Comparison of ENCODE assay signal across 9 mouse cellular contexts in the genomic region with DNA sequence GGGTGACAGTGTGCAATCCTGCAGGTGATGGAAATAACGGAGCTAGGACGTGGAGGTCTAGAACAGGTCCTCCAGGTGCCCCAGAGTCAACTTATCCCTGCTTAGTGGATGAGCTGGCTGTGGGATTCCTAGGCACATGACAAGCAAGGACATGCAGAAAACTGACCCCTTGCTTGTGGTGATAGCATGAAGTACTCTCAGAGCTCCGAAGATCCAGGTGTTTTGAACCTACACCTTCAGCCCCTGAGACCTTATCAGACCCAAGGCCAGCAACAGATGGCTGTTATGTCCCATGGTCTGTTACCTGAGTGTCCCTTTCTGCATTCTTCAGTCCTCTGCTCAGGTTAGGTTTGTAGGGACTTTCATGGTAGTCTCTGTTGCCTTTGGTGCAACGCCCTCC. TPM values are rescaled to one million over a fixed set of nuclear protein-coding genes. Genes with fewer than 3 reads are reported as not detected.
A peak's percentile ranks its signal among the peaks of the same experiment; 100 is the strongest.
DNase-seq lines count a peak whose midpoint lies in the region; ATAC-seq and TF ChIP-seq lines count a peak whose summit lies in the region.
"Had no signal": no experiment of that assay in that cellular context is flagged by ENCODE, and none has a peak within 500 bp of the region (broad histone marks: within the 10 kb centered on the region; RNA-seq: fewer than 3 reads in every experiment).

No protein-coding gene starts in this region.

- no peak for TF ChIP-seq POLR2A in brain, embryonic 14.5 days (IDR thresholded peaks at IDR 0.05; ENCODE audit: borderline replicate concordance, extremely low read depth, insufficient read depth, insufficient read length, poor library complexity, severe bottlenecking)

- no peaks in the 10 kb centered on the region for H3K36me3 ChIP-seq in heart, embryonic 15.5 days
- H3K36me3 ChIP-seq in hindbrain, embryonic 16.5 days (ENCODE audit: control insufficient read depth, insufficient read depth, low read length) = no peaks in the 10 kb centered on the region
- no peaks in the 10 kb centered on the region for H3K36me3 ChIP-seq in midbrain, embryonic 16.5 days (ENCODE audit: control insufficient read depth, insufficient read depth, low read length)

- peak overlapping the region; percentile 99 for H3K4me2 ChIP-seq in heart, embryonic 15.5 days
- H3K4me2 ChIP-seq in hindbrain, embryonic 16.5 days (ENCODE audit: low read length) = peak overlapping the region; percentile 93
- peak overlapping the region; percentile 92 for H3K4me2 ChIP-seq in midbrain, embryonic 16.5 days (ENCODE audit: low read length)

- no peaks in the 10 kb centered on the region for H3K9me3 ChIP-seq in heart, embryonic 15.5 days (replicated peaks)
- no peaks in the 10 kb centered on the region for H3K9me3 ChIP-seq in hindbrain, embryonic 16.5 days (ENCODE audit: control insufficient read depth, low read length)
- no peaks in the 10 kb centered on the region; the same call in 1 of the 2 replicates for H3K9me3 ChIP-seq in midbrain, embryonic 16.5 days (replicated peaks; ENCODE audit: control insufficient read depth, low read length, poor library complexity, severe bottlenecking)

- WGBS in heart, embryonic 15.5 days = 26% methylated on average over 4 of the region's 4 CpGs
- 29% methylated on average over 4 of the region's 4 CpGs for WGBS in hindbrain, embryonic 16.5 days
- 32% methylated on average over 4 of the region's 4 CpGs for WGBS in midbrain, embryonic 16.5 days

- H3K4me1 ChIP-seq in heart, embryonic 15.5 days (replicated peaks) = peaks cover 38% of the 10 kb centered on the region
- H3K4me1 ChIP-seq in hindbrain, embryonic 16.5 days (ENCODE audit: control insufficient read depth, insufficient read depth, low read depth, low read length) = peaks cover 9% of the 10 kb centered on the region
- peaks cover 22% of the 10 kb centered on the region for H3K4me1 ChIP-seq in midbrain, embryonic 16.5 days (ENCODE audit: control insufficient read depth, insufficient read depth, low read length)

- H3K4me3 ChIP-seq in heart, embryonic 15.5 days = peak overlapping the region; percentile 71
- H3K4me3 ChIP-seq in hindbrain, embryonic 16.5 days (ENCODE audit: low read length) = peak overlapping the region; percentile 81
- peak overlapping the region; percentile 68 for H3K4me3 ChIP-seq in midbrain, embryonic 16.5 days (ENCODE audit: low read depth, low read length)

- H3K9ac ChIP-seq in heart, embryonic 15.5 days = peak overlapping the region; percentile 75
- peak overlapping the region; percentile 79 for H3K9ac ChIP-seq in hindbrain, embryonic 16.5 days (ENCODE audit: low read depth, low read length)
- H3K9ac ChIP-seq in midbrain, embryonic 16.5 days (ENCODE audit: low read depth, low read length) = peak overlapping the region; percentile 78

- DNase-seq in heart, adult 18-20 months = no peak
- DNase-seq in brain, embryonic 14.5 days (ENCODE audit: low read depth) = peak; percentile 32
- no peak for DNase-seq in frontal cortex, postnatal 10 days (ENCODE audit: low spot score in 2 of 2)
- DNase-seq in cerebellum, postnatal 14 days = no peak
- no peak for DNase-seq in ovary, postnatal 14 days (ENCODE audit: low spot score)

- ATAC-seq in heart, embryonic 15.5 days (replicated peaks; ENCODE audit: insufficient number of reproducible peaks, insufficient read depth, low FRiP score, low read depth) = no peak
- ATAC-seq in hindbrain, embryonic 16.5 days = no peak
- no peak for ATAC-seq in midbrain, embryonic 16.5 days

- H3K27me3 ChIP-seq in heart, embryonic 15.5 days = no peaks in the 10 kb centered on the region
- H3K27me3 ChIP-seq in hindbrain, embryonic 16.5 days (replicated peaks; ENCODE audit: control insufficient read depth, insufficient read depth, low read length) = no peaks in the 10 kb centered on the region
- H3K27me3 ChIP-seq in midbrain, embryonic 16.5 days (ENCODE audit: control insufficient read depth, insufficient read depth, low read depth, low read length) = no peaks in the 10 kb centered on the region; the same call in 1 of the 2 replicates

- TF ChIP-seq CTCF in brain, embryonic 14.5 days (IDR thresholded peaks at IDR 0.05; ENCODE audit: borderline replicate concordance, extremely low read depth, insufficient read depth, insufficient read length) = no peak

- H3K27ac ChIP-seq in heart, embryonic 15.5 days = 0 out of 2 replicates have a peak overlapping the region, but pooled peaks have one; percentile 31
- peak overlapping the region; percentile 54; the same call in 1 of the 2 replicates for H3K27ac ChIP-seq in hindbrain, embryonic 16.5 days (ENCODE audit: low read depth, low read length)
- no peak overlapping the region for H3K27ac ChIP-seq in midbrain, embryonic 16.5 days (ENCODE audit: low read length)

RNA-seq across cellular contexts. Expression of gene Serpine2, which starts 2.0 kb away (rescaled TPM):
- 99.4 and 124 TPM in 2 replicates for polyA plus RNA-seq in heart, embryonic 15.5 days (2015; fragmentation: Nextera tagmentation; extraction: Ambion mirVana)
- total RNA-seq in heart, adult 18-20 months (2021) = 10 to 100 TPM; 20.7 to 29.5 TPM
- polyA plus RNA-seq in brain, embryonic 14.5 days (2012; rRNA removed) = 48.3 and 99.0 TPM in 2 replicates
- 378 and 403 TPM in 2 replicates for polyA plus RNA-seq in hindbrain, embryonic 16.5 days (2015; fragmentation: Nextera tagmentation; extraction: Ambion mirVana)
- polyA plus RNA-seq in midbrain, embryonic 16.5 days (2015; fragmentation: Nextera tagmentation; extraction: Ambion mirVana) = 199 and 259 TPM in 2 replicates
- total RNA-seq: MEL had no signal
